Mouse (Mus musculus): ENCODE measurements around the gene Crlf1.

The Crlf1 gene

DNA sequence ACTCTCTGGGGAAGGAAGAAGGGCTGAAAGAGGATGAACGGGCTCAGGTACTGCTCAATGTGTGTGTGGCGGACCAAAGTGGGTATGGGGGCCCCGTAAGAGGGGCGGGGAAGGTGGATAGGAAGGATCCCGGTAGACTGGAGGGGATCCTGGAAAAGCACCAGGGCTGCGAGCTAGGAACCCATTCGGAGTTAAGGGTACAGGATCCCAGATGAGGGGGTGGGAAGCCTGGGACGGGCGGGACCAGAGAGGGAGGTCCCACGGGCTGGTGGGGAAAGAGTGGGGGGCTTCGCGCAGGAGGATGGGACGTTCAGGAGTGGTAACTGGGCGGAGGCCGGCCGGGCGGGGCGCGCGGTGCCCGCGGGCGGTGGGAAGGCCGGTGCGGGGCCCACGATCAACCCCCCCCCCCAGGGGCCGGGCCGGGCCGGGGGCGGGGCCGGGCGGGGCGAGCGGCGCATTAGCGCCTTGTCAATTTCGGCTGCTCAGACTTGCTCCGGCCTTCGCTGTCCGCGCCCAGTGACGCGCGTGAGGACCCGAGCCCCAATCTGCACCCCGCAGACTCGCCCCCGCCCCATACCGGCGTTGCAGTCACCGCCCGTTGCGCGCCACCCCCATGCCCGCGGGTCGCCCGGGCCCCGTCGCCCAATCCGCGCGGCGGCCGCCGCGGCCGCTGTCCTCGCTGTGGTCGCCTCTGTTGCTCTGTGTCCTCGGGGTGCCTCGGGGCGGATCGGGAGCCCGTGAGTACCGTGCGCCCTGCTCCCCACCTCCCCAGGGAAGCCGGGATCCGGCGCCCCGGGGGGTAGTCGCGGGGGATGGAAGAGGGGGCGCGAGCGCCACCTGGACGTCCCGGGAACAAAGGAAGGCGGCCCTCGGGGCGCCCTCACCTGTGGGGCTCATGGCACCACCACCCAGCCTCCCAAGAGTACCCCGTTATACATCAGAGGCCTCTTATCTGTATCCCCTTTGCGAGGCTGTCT, at the start of gene Crlf1:
Gene Crlf1 (plus strand): TSS at position 495 of the 977 bp plus-strand sequence.
- DNase-seq = no peak

GRCm38 (mm10) chr8:70443326-70443725, 49.6 kb upstream of the Crlf1 start:
- DNase-seq = no peak

DNA sequence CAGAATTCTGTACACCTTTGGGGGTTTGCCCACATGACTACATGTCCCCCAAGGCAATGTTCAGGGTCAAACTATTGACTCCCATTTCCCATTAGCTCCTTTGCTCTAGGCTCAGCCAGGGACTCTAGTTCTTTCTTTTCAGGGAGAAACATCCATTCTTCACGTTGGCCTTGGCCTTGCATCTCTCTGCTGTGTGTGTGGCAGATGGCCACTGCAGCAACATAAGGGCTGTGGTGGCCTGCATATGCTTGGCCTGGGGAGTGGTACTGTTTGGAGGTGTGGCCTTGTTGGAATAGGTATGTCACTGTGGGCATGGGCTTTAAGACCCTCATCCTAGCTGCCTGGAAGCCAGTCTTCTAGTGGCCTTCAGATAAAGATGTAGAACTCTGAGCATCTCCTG, 47.0 kb upstream of the Crlf1 start:
- DNase-seq = no peak

- peak; percentile 95 for DNase-seq
These were observed 45.1 kb upstream of the Crlf1 start for GRCm38 (mm10) chr8:70447639-70448420.

DNA sequence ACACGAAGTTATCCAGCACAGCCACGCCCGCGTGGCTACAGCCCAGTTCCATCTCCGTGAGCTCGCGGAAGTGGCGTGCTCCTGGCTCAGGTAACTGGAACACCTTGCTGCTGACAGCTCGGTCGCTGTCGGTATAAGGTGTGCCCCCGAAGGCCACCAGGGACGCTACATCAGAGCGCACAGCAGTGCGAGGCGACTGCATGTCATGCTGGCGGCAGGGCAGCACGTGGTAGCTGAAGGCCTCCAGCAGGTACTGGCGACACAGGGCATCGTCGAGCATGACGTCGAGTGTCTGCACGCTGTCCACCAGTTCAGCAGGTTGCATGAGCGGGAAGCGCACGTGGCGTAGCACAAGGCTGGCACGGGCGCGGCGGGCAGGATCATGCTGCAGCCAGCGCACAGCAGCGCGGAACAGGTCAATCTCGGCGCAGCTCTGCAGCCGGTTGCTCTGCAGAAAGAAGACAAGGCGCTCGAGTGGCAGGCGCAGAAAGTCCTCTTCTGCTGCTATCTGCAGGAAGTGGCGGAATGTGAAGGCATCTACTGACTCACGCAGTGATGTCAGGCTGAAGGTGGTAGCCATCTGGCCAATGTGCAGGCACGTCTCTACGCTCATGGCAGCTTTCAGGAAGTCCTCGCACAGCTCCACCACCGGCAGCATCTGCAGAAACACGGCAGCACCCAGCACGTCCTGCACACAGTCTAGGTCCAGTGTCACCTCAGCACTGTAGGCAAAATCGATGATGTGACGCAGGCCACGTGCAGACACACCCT, 40.6 kb upstream of the Crlf1 start:
- DNase-seq = no peak

DNA sequence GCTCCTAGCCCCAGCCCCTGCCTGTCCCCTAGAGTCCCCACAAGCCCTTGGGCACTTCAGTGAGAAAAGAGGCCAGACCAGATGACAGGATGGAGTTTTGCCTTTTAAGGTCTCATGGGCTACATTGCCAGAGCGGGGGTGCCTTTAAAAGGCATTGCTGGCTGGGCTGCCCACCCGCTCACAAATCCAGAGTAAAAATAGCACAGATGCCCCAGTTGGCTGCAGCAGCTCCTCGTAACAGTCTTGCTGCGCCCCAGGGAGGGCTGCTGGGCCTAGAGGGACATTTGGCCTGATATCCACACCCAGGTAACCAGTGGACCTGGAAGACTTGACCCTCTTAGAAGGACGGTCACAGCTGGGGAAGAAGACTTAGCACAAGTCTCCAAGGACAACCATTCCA, 39.1 kb upstream of the Crlf1 start:
- peak; percentile 93 for DNase-seq

- peak; percentile 85 for DNase-seq
These were observed 36.0 kb upstream of the Crlf1 start for GRCm38 (mm10) chr8:70456996-70457395.

GRCm38 (mm10) chr8:70457882-70458281, 35.1 kb upstream of the Crlf1 start:
- peak; percentile 86 for DNase-seq

- DNase-seq = no peak
These were observed 34.5 kb upstream of the Crlf1 start for GRCm38 (mm10) chr8:70458462-70458861.

DNA sequence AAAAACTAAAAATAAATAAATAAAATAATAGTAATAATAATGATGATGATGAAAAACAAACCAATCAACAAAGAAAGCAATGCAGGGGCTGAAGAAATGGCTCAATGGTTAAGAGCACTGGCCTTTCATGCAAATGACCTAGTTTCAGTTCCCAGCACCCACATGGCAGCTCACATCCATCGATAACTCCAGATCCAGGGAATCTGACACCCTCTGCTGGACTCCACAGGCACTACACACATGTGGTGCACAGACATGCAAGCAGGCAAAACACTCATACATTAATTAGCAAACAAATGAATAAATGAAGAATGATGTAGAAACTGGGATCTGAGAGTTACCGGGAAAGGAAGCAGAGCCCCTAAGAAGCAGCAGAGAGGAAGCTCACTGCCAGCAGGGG, 33.3 kb upstream of the Crlf1 start:
- DNase-seq = no peak

DNA sequence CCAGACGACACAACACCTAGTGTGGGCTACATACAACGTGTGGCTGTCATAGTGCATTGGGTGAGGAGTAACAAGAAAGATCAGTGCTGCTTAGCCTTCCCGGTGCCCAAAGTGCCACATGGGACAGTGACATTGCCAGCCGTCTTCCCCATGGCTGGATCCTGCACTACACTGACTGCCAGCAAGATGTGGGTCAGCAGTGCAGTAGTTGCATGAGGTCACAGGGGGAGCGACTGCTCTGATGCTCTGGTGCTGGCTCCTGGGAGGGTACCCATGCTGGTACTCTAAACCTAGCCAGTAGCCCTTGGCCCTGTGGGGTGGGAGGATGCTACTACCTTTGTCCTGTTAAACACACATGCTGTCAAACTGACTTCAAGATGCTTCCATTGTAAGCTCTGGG, 32.8 kb upstream of the Crlf1 start:
- peak; percentile 92 for DNase-seq

- DNase-seq = no peak
These were observed 32.4 kb upstream of the Crlf1 start for GRCm38 (mm10) chr8:70460606-70461005.

DNA sequence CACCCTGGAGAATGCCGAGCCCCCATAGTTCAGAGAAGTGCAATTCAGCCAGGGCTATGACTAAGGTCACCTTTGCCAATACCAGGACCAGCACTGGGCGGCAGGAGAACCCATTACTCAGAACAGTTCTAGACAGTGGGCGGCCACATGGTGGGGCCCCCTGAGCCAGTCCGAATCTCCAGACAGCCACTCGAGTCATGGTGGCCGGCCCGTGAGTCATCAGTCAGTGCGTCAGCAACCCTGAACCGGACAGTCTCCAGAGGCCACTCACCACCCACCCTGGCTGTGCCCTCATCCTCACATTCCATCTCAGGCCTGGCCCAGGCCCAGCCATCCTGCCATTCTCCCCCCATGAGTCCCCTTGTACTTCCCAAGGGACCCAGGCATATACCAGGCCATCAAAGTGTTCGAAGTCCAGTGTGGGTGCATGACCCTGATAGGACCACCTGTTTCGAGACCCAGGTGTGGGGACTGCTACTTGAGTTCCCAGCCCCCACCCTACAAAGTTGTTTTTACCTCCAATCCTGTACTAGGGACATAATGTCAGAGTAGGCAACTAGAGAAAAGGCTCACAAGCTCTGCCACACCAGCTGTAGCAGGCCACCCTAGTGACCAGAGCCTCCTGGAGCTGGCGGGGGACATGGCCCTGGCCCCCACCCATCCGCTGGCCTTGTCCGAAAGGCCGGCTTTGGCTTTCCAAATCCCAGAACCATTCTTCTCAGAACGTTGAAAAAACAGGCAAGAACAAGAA, 31.0 kb upstream of the Crlf1 start:
- DNase-seq = peak; percentile 95

GRCm38 (mm10) chr8:70462516-70462813, 30.5 kb upstream of the Crlf1 start:
- DNase-seq = peak; percentile 95

DNA sequence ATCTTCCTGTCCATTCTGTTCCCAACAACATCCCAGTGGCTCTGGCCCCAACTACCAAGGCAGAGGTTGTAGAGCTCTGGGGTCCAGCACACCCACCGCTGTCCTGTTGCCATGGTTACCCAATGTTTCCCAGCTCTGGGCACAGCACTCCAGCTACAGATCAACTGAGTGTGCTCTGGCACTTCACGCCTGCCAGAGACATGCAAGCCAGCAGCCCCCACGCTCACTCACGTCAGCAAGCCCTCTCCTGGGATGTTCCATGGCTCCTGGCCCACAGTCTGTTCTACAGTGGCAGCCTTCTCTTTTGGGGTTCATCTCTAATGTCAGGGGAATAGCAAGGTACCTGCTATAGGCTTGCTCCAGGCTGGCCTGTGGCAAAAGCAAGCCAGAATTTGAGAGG, 29.7 kb upstream of the Crlf1 start:
- peak; percentile 96 for DNase-seq

DNA sequence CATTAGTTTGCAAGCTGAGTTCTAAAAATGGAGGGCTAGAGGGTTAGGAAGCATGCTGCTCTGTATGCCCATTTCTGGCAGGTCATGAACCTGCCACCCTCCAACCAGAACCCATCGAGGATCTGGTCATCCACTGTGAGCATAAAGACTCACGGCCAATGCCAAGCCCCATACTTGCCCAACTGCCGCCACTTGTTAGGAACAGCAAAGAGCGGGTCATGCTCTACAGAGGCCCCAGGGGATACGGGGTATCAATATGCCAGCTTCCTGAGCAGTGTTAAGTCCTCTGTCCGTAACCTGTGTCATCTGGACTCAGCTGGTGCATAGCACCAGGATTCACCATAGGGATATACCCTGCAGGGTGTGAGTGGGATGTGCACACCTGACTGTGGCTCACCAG, 28.8 kb upstream of the Crlf1 start:
- peak; percentile 91 for DNase-seq

DNA sequence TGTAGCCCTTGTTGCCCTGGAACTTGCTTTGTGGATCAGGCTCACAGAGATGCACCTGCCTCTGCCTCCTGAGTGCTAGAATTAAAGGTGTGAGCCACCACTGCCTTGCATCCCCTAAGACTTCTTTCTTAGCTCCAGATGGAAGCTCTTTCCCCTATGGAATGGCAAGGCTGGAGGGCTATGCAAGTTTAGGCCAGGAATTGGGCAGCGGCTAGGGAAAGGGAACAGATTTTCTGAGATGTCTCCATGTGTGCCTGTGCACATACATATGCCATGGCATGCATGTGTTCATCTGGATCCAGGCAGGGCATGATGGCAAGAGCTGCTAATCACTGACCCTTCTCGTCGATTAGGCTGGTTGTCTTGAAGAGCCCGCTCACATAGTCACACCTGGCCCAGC, 27.3 kb upstream of the Crlf1 start:
- peak; percentile 91 for DNase-seq

DNA sequence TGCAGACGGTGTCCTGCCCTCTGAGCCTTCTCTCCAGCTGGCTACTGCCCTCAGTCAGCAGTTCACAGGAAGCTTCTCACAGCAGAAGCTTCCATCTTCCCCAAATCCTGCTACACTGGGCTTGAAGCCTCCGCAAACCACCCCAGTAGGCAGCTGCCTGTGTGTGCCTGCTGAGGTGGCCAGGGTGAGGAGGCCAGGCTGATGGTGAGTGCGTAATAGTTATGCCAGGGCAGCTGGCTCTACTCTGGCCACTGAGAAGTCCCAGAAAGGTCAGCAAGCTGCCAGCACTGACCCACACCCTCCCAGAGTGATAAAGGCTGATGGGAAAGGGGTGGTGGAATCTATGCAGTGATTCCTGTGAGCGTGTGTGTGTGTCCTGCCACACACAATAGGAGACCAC, 26.7 kb upstream of the Crlf1 start:
- peak; percentile 95 for DNase-seq

DNA sequence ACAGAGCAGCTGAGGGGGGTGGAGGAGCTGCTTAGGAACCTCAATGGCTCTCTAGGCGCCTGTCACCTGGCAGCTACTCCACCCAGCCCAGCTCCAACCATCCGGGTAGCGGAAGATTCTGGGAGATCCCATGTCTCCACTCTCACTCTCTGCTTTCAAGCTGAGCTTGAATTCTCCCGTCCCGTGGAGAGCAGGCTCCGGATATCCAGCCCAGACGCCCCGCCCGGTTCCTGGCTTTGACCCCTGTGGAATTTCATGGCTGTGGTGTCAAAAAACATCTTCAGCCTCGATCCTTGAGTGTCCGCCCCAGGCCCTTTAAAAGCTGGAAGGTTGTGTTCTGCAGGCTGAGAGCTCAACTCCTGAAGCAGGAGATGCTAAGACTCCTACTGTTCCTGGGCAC, 26.2 kb upstream of the Crlf1 start:
- peak; percentile 97 for DNase-seq

DNA sequence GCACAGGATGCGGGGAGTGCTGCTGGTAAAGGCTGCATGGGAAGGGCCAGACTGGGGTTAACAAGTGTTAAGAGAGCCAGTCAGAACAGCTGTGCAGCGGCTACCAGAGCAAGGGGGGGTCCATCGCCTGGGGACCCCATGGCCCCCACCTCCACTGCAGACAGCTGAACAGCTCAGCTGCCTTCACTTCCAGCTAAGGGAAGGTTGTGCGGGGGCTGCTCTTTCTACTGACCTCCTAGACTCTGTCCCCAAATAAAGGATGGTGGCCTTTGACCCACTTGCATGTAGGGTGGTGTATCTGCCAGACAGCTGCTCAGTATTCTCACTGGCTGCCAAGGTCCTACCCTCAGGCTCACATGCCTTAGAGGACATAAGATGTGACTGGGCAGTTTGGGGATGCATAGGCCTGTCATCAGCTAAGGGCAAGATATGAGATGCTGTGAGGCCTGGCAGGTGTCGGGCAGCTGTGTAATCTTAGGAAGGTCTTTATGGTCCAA, 25.7 kb upstream of the Crlf1 start:
- DNase-seq = peak; percentile 98

GRCm38 (mm10) chr8:70467907-70468306, 25.1 kb upstream of the Crlf1 start:
- peak; percentile 92 for DNase-seq

- DNase-seq = no peak
These were observed 24.2 kb upstream of the Crlf1 start for GRCm38 (mm10) chr8:70468733-70469132.

Measured in heart, adult 11 months (tissue).